Mouse (Mus musculus) bone marrow, adult 2 months (tissue): Measurements from ENCODE around the gene Pon1.

Experiments
- CTCF ChIP-seq: fragments of 200-500 bp; IDR thresholded peaks from 2 replicates; pipeline ENCODE4 v1.5.1; 2011; ENCODE audit warnings: low read length, control low read depth; ENCODE audit not compliant: control insufficient read depth, insufficient read depth
- POLR2A ChIP-seq: fragments of 200-500 bp; IDR thresholded peaks from 2 replicates; pipeline ENCODE4 v1.6.1; 2011; ENCODE audit warnings: low read depth, mild to moderate bottlenecking, control low read depth, low read length, borderline replicate concordance; ENCODE audit not compliant: control insufficient read depth

DNA sequence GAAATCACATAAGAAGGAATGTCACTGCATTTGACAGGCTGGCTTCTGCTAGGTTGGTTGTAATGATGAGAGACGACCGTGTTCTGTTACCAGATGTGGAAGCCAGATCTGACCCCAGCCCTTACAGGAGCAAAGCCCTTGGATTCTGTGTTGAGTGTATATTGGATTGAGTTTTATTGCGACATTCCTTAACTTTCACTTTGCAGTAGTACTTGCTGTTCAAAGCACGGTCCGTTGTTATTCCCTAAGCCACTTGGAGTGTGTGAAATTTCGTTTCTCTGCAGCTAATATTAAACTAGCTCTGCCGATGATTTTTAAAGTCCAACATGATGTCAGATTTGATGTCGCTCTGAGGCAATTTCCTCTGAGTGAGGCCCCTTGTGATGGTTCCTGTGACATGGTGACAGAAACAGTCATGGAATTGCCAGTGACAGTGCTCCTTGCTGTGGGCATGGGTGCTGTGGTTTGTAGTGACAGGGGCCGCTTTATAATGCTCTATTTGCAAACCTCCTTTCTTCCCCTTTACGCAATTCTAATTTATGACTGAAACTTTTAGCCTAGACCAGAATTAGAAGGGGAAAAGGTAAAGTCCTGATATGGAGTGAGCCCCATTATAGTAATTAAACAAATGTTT is 19.4 kb downstream of the Pon1 start:
- TF ChIP-seq CTCF (no peak), POLR2A (no peak)
